Mouse (Mus musculus): ENCODE results near the gene Gm14569. TPM values are rescaled to one million over a fixed set of nuclear protein-coding genes. Genes with fewer than 3 reads are reported as not detected.

The Gm14569 gene
- polyA plus RNA-seq, 1 experiment from 2014 or later, result not detected

DNA sequence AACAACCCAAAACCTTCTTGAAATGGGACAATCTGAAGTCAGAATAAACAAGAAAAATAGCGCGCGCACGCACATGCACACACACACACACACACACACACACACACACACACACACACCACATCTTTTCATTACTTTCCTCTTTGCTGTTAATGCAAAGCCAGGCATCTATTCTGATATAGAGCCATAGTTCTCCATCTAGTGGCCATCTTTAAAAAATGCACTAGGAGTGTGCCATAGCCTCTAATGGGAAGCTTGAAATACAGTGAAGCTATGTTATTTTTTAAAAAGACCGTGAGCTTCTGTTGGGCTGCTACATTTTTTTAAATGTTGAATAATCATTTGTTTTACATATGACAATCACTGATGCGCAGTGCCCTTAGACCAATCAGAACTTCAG is 98.4 kb downstream of the Gm14569 start:
- Histone ChIP-seq H3K27me3 (ENCODE audit: control insufficient read depth, insufficient read depth, low read length) (no peaks in the 10 kb centered on the region), H3K4me1 (replicated peaks; ENCODE audit: control insufficient read depth, insufficient read depth, low read length) (no peaks in the 10 kb centered on the region), H3K4me2 (ENCODE audit: low read depth, low read length, severe bottlenecking) (no peak overlapping the region), H3K36me3 (ENCODE audit: control insufficient read depth, insufficient read depth, low read length) (no peaks in the 10 kb centered on the region), H3K9me3 (ENCODE audit: control insufficient read depth, low read length) (no peaks in the 10 kb centered on the region), H3K9ac (ENCODE audit: low read length) (no peak overlapping the region), H3K4me3 (ENCODE audit: low read depth, low read length) (no peak overlapping the region), H3K27ac (ENCODE audit: low read depth, low read length) (no peak overlapping the region)
- DNase-seq (ENCODE audit: low spot score) (no peak), ATAC-seq (replicated peaks; ENCODE audit: low FRiP score) (no peak)
- 65% methylated on average over 6 of the region's 6 CpGs for WGBS

DNA sequence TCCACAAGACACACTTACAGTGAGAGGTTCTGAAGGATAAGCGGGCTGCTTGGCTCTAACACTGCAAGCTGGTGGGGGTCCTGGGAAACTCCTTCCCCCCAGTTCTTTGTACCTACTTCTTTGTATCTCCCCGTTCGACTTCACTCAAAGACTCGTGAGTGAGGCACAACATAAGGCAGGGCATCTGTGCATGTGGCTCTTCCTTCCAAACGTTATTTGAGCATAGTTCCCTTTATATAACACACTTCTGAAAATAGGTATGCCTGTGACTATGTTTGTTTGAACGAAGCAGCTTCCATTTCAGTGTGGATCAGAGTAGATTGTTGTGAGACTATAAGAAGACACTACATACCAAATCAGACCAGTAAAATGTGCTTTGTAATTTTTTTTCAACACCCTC is 99.0 kb downstream of the Gm14569 start:
- Histone ChIP-seq H3K4me1 (replicated peaks; ENCODE audit: control insufficient read depth, insufficient read depth, low read length) (no peaks in the 10 kb centered on the region), H3K36me3 (ENCODE audit: control insufficient read depth, insufficient read depth, low read length) (no peaks in the 10 kb centered on the region), H3K4me2 (ENCODE audit: low read depth, low read length, severe bottlenecking) (no peak overlapping the region), H3K9me3 (ENCODE audit: control insufficient read depth, low read length) (no peaks in the 10 kb centered on the region), H3K27ac (ENCODE audit: low read depth, low read length) (no peak overlapping the region), H3K9ac (ENCODE audit: low read length) (no peak overlapping the region), H3K27me3 (ENCODE audit: control insufficient read depth, insufficient read depth, low read length) (no peaks in the 10 kb centered on the region), H3K4me3 (ENCODE audit: low read depth, low read length) (no peak overlapping the region)
- DNase-seq (ENCODE audit: low spot score), result no peak
- no peak for ATAC-seq (replicated peaks; ENCODE audit: low FRiP score)
- 69% methylated on average over 6 of the region's 6 CpGs for WGBS

GRCm38 (mm10) chrX:36390503-36390902 is 101.1 kb downstream of the Gm14569 start:
- Histone ChIP-seq H3K4me1 (replicated peaks; ENCODE audit: control insufficient read depth, insufficient read depth, low read length) (no peaks in the 10 kb centered on the region), H3K36me3 (ENCODE audit: control insufficient read depth, insufficient read depth, low read length) (no peaks in the 10 kb centered on the region), H3K4me2 (ENCODE audit: low read depth, low read length, severe bottlenecking) (no peak overlapping the region), H3K9me3 (ENCODE audit: control insufficient read depth, low read length) (no peaks in the 10 kb centered on the region), H3K4me3 (ENCODE audit: low read depth, low read length) (no peak overlapping the region), H3K9ac (ENCODE audit: low read length) (no peak overlapping the region), H3K27ac (ENCODE audit: low read depth, low read length) (no peak overlapping the region), H3K27me3 (ENCODE audit: control insufficient read depth, insufficient read depth, low read length) (no peaks in the 10 kb centered on the region)
- DNase-seq (ENCODE audit: low spot score) (no peak), ATAC-seq (replicated peaks; ENCODE audit: low FRiP score) (no peak)
- WGBS, result 67% methylated on average over 2 of the region's 2 CpGs

GRCm38 (mm10) chrX:36389971-36390370 is 101.7 kb downstream of the Gm14569 start:
- Histone ChIP-seq H3K36me3 (ENCODE audit: control insufficient read depth, insufficient read depth, low read length) (no peaks in the 10 kb centered on the region), H3K4me1 (replicated peaks; ENCODE audit: control insufficient read depth, insufficient read depth, low read length) (no peaks in the 10 kb centered on the region), H3K27ac (ENCODE audit: low read depth, low read length) (no peak overlapping the region), H3K27me3 (ENCODE audit: control insufficient read depth, insufficient read depth, low read length) (no peaks in the 10 kb centered on the region), H3K4me3 (ENCODE audit: low read depth, low read length) (no peak overlapping the region), H3K4me2 (ENCODE audit: low read depth, low read length, severe bottlenecking) (no peak overlapping the region), H3K9ac (ENCODE audit: low read length) (no peak overlapping the region), H3K9me3 (ENCODE audit: control insufficient read depth, low read length) (no peaks in the 10 kb centered on the region)
- WGBS, result 72% methylated on average over 3 of the region's 3 CpGs
- DNase-seq (ENCODE audit: low spot score), result no peak
- ATAC-seq (replicated peaks; ENCODE audit: low FRiP score), result no peak

DNA sequence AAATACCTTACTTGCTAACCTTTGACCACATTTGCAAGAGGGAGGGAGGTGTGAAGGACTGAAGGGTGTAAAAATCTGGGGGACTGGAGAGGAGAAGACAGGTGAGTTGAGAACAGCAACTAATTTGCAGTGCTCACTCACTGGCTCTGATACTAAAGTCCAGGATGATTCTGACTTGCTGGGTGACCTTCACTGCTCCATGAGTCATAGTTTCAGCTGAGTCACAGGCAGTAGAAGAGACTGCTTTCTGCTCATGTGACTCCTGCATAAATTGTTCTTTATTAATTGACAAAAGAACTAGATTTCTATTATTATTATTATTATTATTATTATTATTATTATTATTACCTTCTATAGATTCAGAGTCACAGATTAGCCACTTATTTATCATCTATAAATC is 106.3 kb downstream of the Gm14569 start:
- H3K27ac ChIP-seq (ENCODE audit: low read depth, low read length), result no peak overlapping the region
- ATAC-seq (replicated peaks; ENCODE audit: low FRiP score) (no peak), DNase-seq (ENCODE audit: low spot score) (no peak)
- no peak overlapping the region for H3K4me3 ChIP-seq (ENCODE audit: low read depth, low read length)
- H3K4me1 ChIP-seq (replicated peaks; ENCODE audit: control insufficient read depth, insufficient read depth, low read length), result no peaks in the 10 kb centered on the region
- no peaks in the 10 kb centered on the region for H3K36me3 ChIP-seq (ENCODE audit: control insufficient read depth, insufficient read depth, low read length)
- H3K27me3 ChIP-seq (ENCODE audit: control insufficient read depth, insufficient read depth, low read length), result no peaks in the 10 kb centered on the region
- H3K9me3 ChIP-seq (ENCODE audit: control insufficient read depth, low read length), result no peaks in the 10 kb centered on the region
- no peak overlapping the region for H3K9ac ChIP-seq (ENCODE audit: low read length)
- no peak overlapping the region for H3K4me2 ChIP-seq (ENCODE audit: low read depth, low read length, severe bottlenecking)

Small RNAs within 50 kb of the gene (microRNA-seq; reads per million reads assigned to microRNA genes)
- gene Gm44485 (ENCODE audit: insufficient number of aligned reads), result not detected

Other genes with a start within 250 kb of the Gm14569 start
- 1.6 and 1.7 TPM in 2 replicates for gene Lonrf3, start 163.5 kb downstream of the Gm14569 start, polyA plus RNA-seq (2014; fragmentation: Nextera tagmentation; extraction: Ambion mirVana)
- not detected in 2 replicates for gene Gm6268, start 90.5 kb downstream of the Gm14569 start, polyA plus RNA-seq (2014; fragmentation: Nextera tagmentation; extraction: Ambion mirVana)
- 382 and 393 TPM in 2 replicates for gene Pgrmc1, start 106.4 kb upstream of the Gm14569 start, polyA plus RNA-seq (2014; fragmentation: Nextera tagmentation; extraction: Ambion mirVana)
- 3.6 and 3.8 TPM in 2 replicates for gene Akap17b, start 153.6 kb upstream of the Gm14569 start, polyA plus RNA-seq (2014; fragmentation: Nextera tagmentation; extraction: Ambion mirVana)